Mouse (Mus musculus) liver, embryonic 12.5 days (tissue): ENCODE measurements around the gene Paf1. TPM values are rescaled to one million over a fixed set of nuclear protein-coding genes. Genes with fewer than 3 reads are reported as not detected.

Source experiments
- ATAC-seq: fragments of 200-750 bp; cut with Nextera tagmentation; 2 replicates; pipeline ENCODE4 v1.8.0; 2017; ENCODE audit warnings: moderate number of reproducible peaks, mild to moderate bottlenecking, moderate library complexity
- H3K27ac ChIP-seq: fragments of 300-500 bp; sonication (generic); 2 replicates; pipeline ENCODE4 v1.5.1; 2016; ENCODE audit warnings: mild to moderate bottlenecking
- H3K27me3 ChIP-seq: fragments of 300-500 bp; sonication (generic); replicated peaks from 2 replicates; pipeline ENCODE4 v1.6.1; 2016; ENCODE audit warnings: mild to moderate bottlenecking, moderate library complexity
- H3K36me3 ChIP-seq: fragments of 300-500 bp; sonication (generic); 2 replicates; pipeline ENCODE4 v1.6.1; 2016; ENCODE audit warnings: mild to moderate bottlenecking, moderate library complexity
- H3K4me1 ChIP-seq: fragments of 300-500 bp; sonication (generic); 2 replicates; pipeline ENCODE4 v1.6.1; 2016
- H3K4me2 ChIP-seq: fragments of 300-500 bp; sonication (generic); 2 replicates; pipeline ENCODE4 v1.6.1; 2016; ENCODE audit warnings: mild to moderate bottlenecking, moderate library complexity
- H3K4me3 ChIP-seq: fragments of 300-500 bp; sonication (generic); 2 replicates; pipeline ENCODE4 v1.5.1; 2016; ENCODE audit warnings: mild to moderate bottlenecking, moderate library complexity
- H3K9ac ChIP-seq: fragments of 300-500 bp; sonication (generic); 2 replicates; pipeline ENCODE4 v1.6.1; 2016; ENCODE audit warnings: mild to moderate bottlenecking, moderate library complexity
- H3K9me3 ChIP-seq: fragments of 300-500 bp; sonication (generic); replicated peaks from 2 replicates; pipeline ENCODE4 v1.6.1; 2016; ENCODE audit warnings: mild to moderate bottlenecking, moderate library complexity
- WGBS: fragments of 180-500 bp; shearing (Covaris S2); methylation state at CpG from one replicate; pipeline ENCODE4 v1.1.7; 2016; ENCODE audit not compliant: insufficient replicate concordance; 5-methylcytosine and 5-hydroxymethylcytosine counted together
- polyA plus RNA-seq: library from polyadenylated mRNA; unstranded; fragments of >200 nt; fragmentation: Nextera tagmentation; extraction: Ambion mirVana; gene quantifications from 2 replicates; pipeline ENCODE4 v1.2.1, GENCODE M21; 2016

Gene Paf1
- polyA plus RNA-seq, 1 experiment from 2014 or later: 42.4 TPM

DNA sequence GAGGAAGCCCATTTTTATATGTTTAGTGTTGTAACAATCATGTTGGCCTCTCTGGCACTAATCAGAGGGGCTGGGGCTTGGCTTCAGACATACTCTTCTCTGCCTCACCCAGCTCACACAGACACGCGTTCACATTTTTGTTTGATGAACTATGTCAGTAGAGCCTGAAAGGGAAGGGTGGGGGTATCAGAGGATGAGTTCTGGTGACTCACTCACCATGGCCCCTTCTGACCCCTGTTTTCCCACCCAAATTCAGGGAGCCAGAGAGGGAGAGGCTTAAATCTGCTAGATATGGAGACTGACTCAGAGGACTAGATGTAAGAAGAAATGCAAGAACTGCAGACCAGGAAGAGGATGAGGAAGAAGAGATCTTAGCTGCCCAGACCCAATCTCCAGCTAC is 26.7 kb downstream of the Paf1 start:
- H3K36me3 ChIP-seq: peaks cover 97% of the 10 kb centered on the region
- no peak overlapping the region for H3K9ac ChIP-seq
- no peaks in the 10 kb centered on the region for H3K4me1 ChIP-seq
- no peaks in the 10 kb centered on the region for H3K27me3 ChIP-seq
- H3K4me2 ChIP-seq: no peak overlapping the region
- H3K4me3 ChIP-seq: no peak overlapping the region
- no peak overlapping the region for H3K27ac ChIP-seq
- ATAC-seq: no peak
- WGBS: 91% methylated on average over 2 of the region's 2 CpGs
- no peaks in the 10 kb centered on the region for H3K9me3 ChIP-seq

- Histone ChIP-seq H3K4me2 (no peak overlapping the region), H3K27ac (no peak overlapping the region), H3K9ac (no peak overlapping the region), H3K4me3 (no peak overlapping the region), H3K27me3 (no peaks in the 10 kb centered on the region), H3K4me1 (no peaks in the 10 kb centered on the region; the same call in 1 of the 2 replicates), H3K9me3 (no peaks in the 10 kb centered on the region), H3K36me3 (peaks cover 80% of the 10 kb centered on the region)
- ATAC-seq: no peak
- WGBS: 79% methylated on average over 1 of the region's 1 CpGs
Observed at GRCm38 (mm10) chr7:28423018-28423417, 30.3 kb downstream of the Paf1 start.

DNA sequence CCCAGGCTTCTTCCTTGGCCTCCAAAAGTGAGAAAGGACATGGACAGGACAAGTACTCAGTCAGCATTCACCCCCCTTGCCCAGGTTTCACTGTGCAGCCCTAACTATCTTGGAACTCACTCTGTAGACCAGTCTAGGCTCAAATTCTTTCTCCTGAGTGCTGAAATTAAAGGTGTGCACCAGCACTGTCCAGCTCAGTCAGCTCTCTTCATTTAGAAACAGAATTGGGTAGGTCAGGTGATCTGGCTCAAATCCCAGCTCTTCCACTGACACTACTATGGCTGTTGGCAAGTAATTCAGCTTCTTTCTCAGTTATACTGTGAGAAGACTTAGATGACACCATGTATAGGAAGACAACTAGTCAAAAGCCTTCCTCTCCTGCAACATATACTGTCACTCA is 35.0 kb downstream of the Paf1 start:
- no peak overlapping the region for H3K4me3 ChIP-seq
- peaks cover 37% of the 10 kb centered on the region for H3K4me1 ChIP-seq
- H3K27me3 ChIP-seq: no peaks in the 10 kb centered on the region
- no peak overlapping the region for H3K9ac ChIP-seq
- ATAC-seq: no peak
- 0 out of 2 replicates have a peak overlapping the region, but pooled peaks have one; percentile 40 for H3K27ac ChIP-seq
- H3K4me2 ChIP-seq: no peak overlapping the region
- H3K9me3 ChIP-seq: no peaks in the 10 kb centered on the region
- H3K36me3 ChIP-seq: peaks cover 58% of the 10 kb centered on the region

DNA sequence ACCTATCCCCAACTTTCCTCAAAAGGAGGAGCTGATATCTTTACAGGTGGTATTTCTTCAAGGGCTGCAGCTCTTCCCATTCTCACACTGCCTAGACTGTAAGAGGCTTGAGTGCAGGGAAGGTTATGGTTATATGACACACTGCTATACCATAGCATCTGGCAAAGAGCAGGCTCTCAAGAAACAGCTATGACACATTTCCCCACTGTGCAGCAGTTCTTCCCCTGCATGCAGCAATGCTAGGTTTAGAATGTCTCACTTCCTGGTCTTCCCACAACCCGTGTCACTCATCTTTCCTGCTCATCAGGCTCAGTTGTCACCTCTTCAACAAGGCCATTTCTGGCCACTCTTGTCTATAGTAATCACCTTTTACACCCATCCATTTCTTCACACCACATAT is 37.8 kb downstream of the Paf1 start:
- no peak for ATAC-seq
- H3K36me3 ChIP-seq: peaks cover 47% of the 10 kb centered on the region
- no peak overlapping the region for H3K4me2 ChIP-seq
- WGBS: 27% methylated on average over 1 of the region's 1 CpGs
- H3K9me3 ChIP-seq: no peaks in the 10 kb centered on the region
- H3K4me3 ChIP-seq: no peak overlapping the region
- H3K4me1 ChIP-seq: peaks cover 65% of the 10 kb centered on the region
- H3K27ac ChIP-seq: peak overlapping the region; percentile 86
- H3K9ac ChIP-seq: peak overlapping the region; percentile 22; the same call in 1 of the 2 replicates
- H3K27me3 ChIP-seq: no peaks in the 10 kb centered on the region

- peak overlapping the region; percentile 62 for H3K9ac ChIP-seq
- H3K4me1 ChIP-seq: peaks cover 69% of the 10 kb centered on the region
- 14% methylated on average over 2 of the region's 2 CpGs for WGBS
- peak; percentile 9; the same call in 1 of the 2 replicates for ATAC-seq
- peaks cover 39% of the 10 kb centered on the region for H3K36me3 ChIP-seq
- no peaks in the 10 kb centered on the region for H3K27me3 ChIP-seq
- H3K4me3 ChIP-seq: peak overlapping the region; percentile 93
- peak overlapping the region; percentile 95 for H3K4me2 ChIP-seq
- peak overlapping the region; percentile 86 for H3K27ac ChIP-seq
- no peaks in the 10 kb centered on the region for H3K9me3 ChIP-seq
Observed at GRCm38 (mm10) chr7:28432252-28432651, 39.5 kb downstream of the Paf1 start.

GRCm38 (mm10) chr7:28435660-28436259 is 43.0 kb downstream of the Paf1 start:
- Histone ChIP-seq H3K4me3 (peak overlapping the region; percentile 93), H3K9me3 (no peaks in the 10 kb centered on the region), H3K4me1 (peaks cover 75% of the 10 kb centered on the region), H3K4me2 (peak overlapping the region; percentile 95), H3K27ac (peak overlapping the region; percentile 82), H3K27me3 (no peaks in the 10 kb centered on the region), H3K9ac (peak overlapping the region; percentile 97), H3K36me3 (peaks cover 19% of the 10 kb centered on the region)
- WGBS: under 1% methylated on average over 39 of the region's 70 CpGs
- ATAC-seq: peak; percentile 3; the same call in 1 of the 2 replicates

- WGBS: under 1% methylated on average over 54 of the region's 64 CpGs
- H3K9ac ChIP-seq: peak overlapping the region; percentile 97
- H3K4me3 ChIP-seq: peak overlapping the region; percentile 93
- H3K36me3 ChIP-seq: peaks cover 14% of the 10 kb centered on the region
- H3K27me3 ChIP-seq: no peaks in the 10 kb centered on the region
- peak; percentile 97 for ATAC-seq
- H3K4me2 ChIP-seq: peak overlapping the region; percentile 84
- no peaks in the 10 kb centered on the region for H3K9me3 ChIP-seq
- H3K4me1 ChIP-seq: peaks cover 69% of the 10 kb centered on the region
- H3K27ac ChIP-seq: peak overlapping the region; percentile 83
Observed at GRCm38 (mm10) chr7:28436271-28436904, 43.6 kb downstream of the Paf1 start.

GRCm38 (mm10) chr7:28436932-28437570 is 44.3 kb downstream of the Paf1 start, which contains the start of gene Gmfg:
Gmfg (plus strand) TSS chr7:28437447.
- no peaks in the 10 kb centered on the region for H3K9me3 ChIP-seq
- H3K4me2 ChIP-seq: peak within 1 kb of the TSS; percentile 84
- H3K36me3 ChIP-seq: peaks cover 11% of the 10 kb centered on the region; the same call in 1 of the 2 replicates
- peaks cover 67% of the 10 kb centered on the region for H3K4me1 ChIP-seq
- no peaks in the 10 kb centered on the region for H3K27me3 ChIP-seq
- H3K4me3 ChIP-seq: peak within 1 kb of the TSS; percentile 93
- peak within 1 kb of the TSS; percentile 83 for H3K27ac ChIP-seq
- peak within 1 kb of the TSS; percentile 73 for H3K9ac ChIP-seq
- peak; percentile 34 for ATAC-seq
- 6% methylated on average over 16 of the region's 16 CpGs for WGBS

DNA sequence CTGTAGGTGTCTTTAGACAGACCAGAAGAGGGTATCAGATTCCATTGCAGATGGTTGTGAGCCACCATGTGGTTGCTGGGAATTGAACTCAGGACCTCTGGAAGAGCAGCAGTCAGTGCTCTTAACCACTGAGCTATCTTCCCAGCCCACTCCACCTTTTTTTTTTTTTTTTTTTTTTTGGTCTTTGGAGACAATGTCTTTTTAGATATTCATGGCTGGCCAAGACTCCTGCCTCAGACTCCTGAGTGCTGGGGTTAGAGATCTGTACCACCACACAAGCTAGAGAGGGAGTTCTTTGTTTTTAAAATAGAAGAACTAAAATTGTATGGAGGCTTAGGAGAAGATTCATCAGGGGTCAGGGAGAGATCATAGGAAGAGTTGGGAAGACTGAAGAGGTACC is 45.2 kb downstream of the Paf1 start:
- Histone ChIP-seq H3K4me1 (peaks cover 65% of the 10 kb centered on the region), H3K9me3 (no peaks in the 10 kb centered on the region), H3K4me2 (peak overlapping the region; percentile 84), H3K27me3 (no peaks in the 10 kb centered on the region), H3K36me3 (peaks cover 4% of the 10 kb centered on the region; the same call in 1 of the 2 replicates), H3K27ac (no peak overlapping the region), H3K9ac (no peak overlapping the region), H3K4me3 (no peak overlapping the region)
- ATAC-seq: no peak

DNA sequence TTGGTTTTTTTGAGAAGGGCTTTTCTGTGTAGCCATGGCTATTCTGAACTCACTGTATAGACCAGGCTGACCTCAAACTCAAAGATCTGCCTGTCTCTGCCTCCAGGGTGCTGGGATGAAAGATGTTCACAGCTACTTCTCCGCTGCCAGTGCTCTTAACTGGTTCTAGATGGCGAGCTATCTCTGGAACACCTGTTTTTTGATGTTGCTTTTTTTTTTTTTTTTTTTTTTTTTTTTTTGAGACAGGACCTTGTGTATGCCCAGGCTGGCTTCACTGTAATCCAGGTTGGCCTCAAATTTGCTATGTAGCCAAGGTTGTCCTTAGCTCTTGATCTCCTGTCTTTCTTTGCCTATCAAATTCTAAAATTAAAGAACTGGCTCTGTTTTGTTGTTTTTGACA is 46.0 kb downstream of the Paf1 start:
- Histone ChIP-seq H3K36me3 (no peaks in the 10 kb centered on the region), H3K4me1 (peaks cover 62% of the 10 kb centered on the region), H3K4me3 (no peak overlapping the region), H3K4me2 (no peak overlapping the region), H3K27me3 (no peaks in the 10 kb centered on the region), H3K9me3 (no peaks in the 10 kb centered on the region), H3K27ac (no peak overlapping the region), H3K9ac (0 out of 2 replicates have a peak overlapping the region, but pooled peaks have one; percentile 4)
- ATAC-seq: no peak
- 45% methylated on average over 2 of the region's 2 CpGs for WGBS

DNA sequence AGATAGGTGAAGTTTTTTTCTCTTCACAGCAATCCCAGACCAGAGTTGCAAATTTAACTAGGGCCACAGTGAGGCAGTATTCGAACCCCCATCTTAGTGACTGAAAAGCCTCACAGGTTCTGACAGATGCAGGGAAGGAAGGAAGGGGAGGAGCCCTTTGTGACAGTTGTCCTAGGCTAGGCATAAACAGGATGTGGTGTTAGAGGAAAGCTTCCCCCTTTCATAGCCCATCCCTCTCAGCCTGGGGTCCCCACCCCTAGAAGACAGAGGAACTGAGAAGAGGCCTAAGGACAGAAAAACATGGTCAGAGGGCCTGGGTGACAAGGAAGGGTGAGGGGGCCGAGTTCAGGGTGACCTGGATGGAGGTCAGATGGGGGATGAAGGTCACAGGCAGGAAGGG is 48.0 kb downstream of the Paf1 start:
- H3K4me2 ChIP-seq: peak overlapping the region; percentile 31; the same call in 1 of the 2 replicates
- H3K9ac ChIP-seq: peak overlapping the region; percentile 44
- peak overlapping the region; percentile 77 for H3K27ac ChIP-seq
- WGBS: 23% methylated on average over 2 of the region's 2 CpGs
- H3K27me3 ChIP-seq: 0 out of 2 replicates have a peak, but pooled peaks cover 1% of the 10 kb centered on the region
- peak overlapping the region; percentile 27 for H3K4me3 ChIP-seq
- H3K4me1 ChIP-seq: peaks cover 43% of the 10 kb centered on the region
- no peaks in the 10 kb centered on the region for H3K36me3 ChIP-seq
- no peak for ATAC-seq
- no peaks in the 10 kb centered on the region for H3K9me3 ChIP-seq
